Mouse (Mus musculus): Measurements from ENCODE around the gene Reck. TPM values are rescaled to one million over a fixed set of nuclear protein-coding genes. Genes with fewer than 3 reads are reported as not detected.

The Reck gene
- total RNA-seq, 4 experiments from 2014 or later, result 4.4 to 5.7 (median 5.2) TPM

Other genes with a start within 250 kb of the Reck start
- 10 to 100 TPM; 41.4 to 57.5 (median 44.0) TPM for gene Npr2, start 243.6 kb upstream of the Reck start, total RNA-seq (2022)
- gene Spag8, start 221.9 kb upstream of the Reck start, total RNA-seq (2022), result under 1 TPM in 1 of 4 experiments, not detected in 3; 0.53 TPM
- 100 to 1,000 TPM; 162 to 188 (median 167) TPM for gene Hint2, start 219.1 kb upstream of the Reck start, total RNA-seq (2022)
- gene Tmem8b, start 206.6 kb upstream of the Reck start, total RNA-seq (2022), result 10 to 100 TPM; 20.3 to 24.0 (median 21.7) TPM
- gene Fam221b, start 206.4 kb upstream of the Reck start, total RNA-seq (2022), result under 1 TPM; 0.14 to 0.38 (median 0.28) TPM
- not detected for gene Olfr70, start 174.7 kb upstream of the Reck start, total RNA-seq (2022)
- not detected for gene Olfr71, start 165.3 kb upstream of the Reck start, total RNA-seq (2022)
- gene Hrct1, start 148.3 kb upstream of the Reck start, total RNA-seq (2022), result 1 to 10 TPM; 3.0 to 4.4 (median 4.3) TPM
- 1 to 10 TPM; 3.6 to 4.4 (median 4.1) TPM for gene Spaar, start 145.5 kb upstream of the Reck start, total RNA-seq (2022)
- not detected for gene Olfr159, start 104.5 kb upstream of the Reck start, total RNA-seq (2022)
- gene Olfr156, start 51.6 kb upstream of the Reck start, total RNA-seq (2022), result not detected
- not detected for gene Olfr157, start 35.3 kb upstream of the Reck start, total RNA-seq (2022)
- not detected for gene Olfr155, start 24.0 kb upstream of the Reck start, total RNA-seq (2022)
- gene Glipr2, start 81.9 kb downstream of the Reck start, total RNA-seq (2022), result 1 to 10 TPM; 2.3 to 5.2 (median 2.8) TPM
- not detected for gene Ccin, start 108.0 kb downstream of the Reck start, total RNA-seq (2022)
- gene Clta, start 128.9 kb downstream of the Reck start, total RNA-seq (2022), result 10 to 100 TPM; 67.0 to 78.6 (median 70.5) TPM
- gene Gne, start 208.6 kb downstream of the Reck start, total RNA-seq (2022), result 10 to 100 TPM; 27.6 to 37.9 (median 30.9) TPM

Data from heart, adult 8-10 months (tissue).